Mouse (Mus musculus) liver, embryonic 15.5 days (tissue): ENCODE measurements at regions not wholly inside any gene's neighbourhood (a gene's known extent, or its start where the extent isn't known, plus 50 kb on each side); places are given as distances from the start of the nearest gene placed in this dataset.

Experiments
- ATAC-seq: fragments of 200-750 bp; cut with Nextera tagmentation; 2 replicates; pipeline ENCODE4 v1.8.0; 2017; ENCODE audit warnings: moderate number of reproducible peaks, mild to moderate bottlenecking, moderate library complexity; ENCODE audit not compliant: insufficient read depth
- H3K27ac ChIP-seq: fragments of 300-500 bp; sonication (generic); replicated peaks from 2 replicates; pipeline ENCODE4 v1.5.1; 2015; ENCODE audit warnings: mild to moderate bottlenecking, inconsistent platforms
- H3K27me3 ChIP-seq: fragments of 300-500 bp; sonication (generic); 2 replicates; pipeline ENCODE4 v1.6.1; 2015; ENCODE audit warnings: mild to moderate bottlenecking, inconsistent platforms
- H3K36me3 ChIP-seq: fragments of 300-500 bp; sonication (generic); replicated peaks from 2 replicates; pipeline ENCODE4 v1.6.1; 2015; ENCODE audit warnings: moderate library complexity, mild to moderate bottlenecking, inconsistent platforms
- H3K4me1 ChIP-seq: fragments of 300-500 bp; sonication (generic); replicated peaks from 2 replicates; pipeline ENCODE4 v1.6.1; 2015; ENCODE audit warnings: inconsistent platforms
- H3K4me2 ChIP-seq: fragments of 300-500 bp; sonication (generic); 2 replicates; pipeline ENCODE4 v1.6.1; 2015; ENCODE audit warnings: moderate library complexity, mild to moderate bottlenecking, inconsistent platforms
- H3K4me3 ChIP-seq: fragments of 300-500 bp; sonication (generic); replicated peaks from 2 replicates; pipeline ENCODE4 v1.5.1; 2015; ENCODE audit warnings: mild to moderate bottlenecking, inconsistent platforms
- H3K9ac ChIP-seq: fragments of 300-500 bp; sonication (generic); 2 replicates; pipeline ENCODE4 v1.6.1; 2015; ENCODE audit warnings: moderate library complexity, mild to moderate bottlenecking, inconsistent platforms
- H3K9me3 ChIP-seq: fragments of 300-500 bp; sonication (generic); replicated peaks from 2 replicates; pipeline ENCODE4 v1.6.1; 2016; ENCODE audit warnings: inconsistent platforms
- WGBS: fragments of 180-500 bp; shearing (Covaris S2); methylation state at CpG from one replicate; pipeline ENCODE4 v1.1.7; 2015; ENCODE audit warnings: mixed read lengths; ENCODE audit not compliant: insufficient replicate concordance; 5-methylcytosine and 5-hydroxymethylcytosine counted together

GRCm38 (mm10) chr12:110027976-110028375 lies 250.9 kb upstream of the Dio3 start:
- 62% methylated on average over 12 of the region's 12 CpGs for WGBS

GRCm38 (mm10) chr12:110028646-110029045 lies 250.2 kb upstream of the Dio3 start:
- Histone ChIP-seq H3K9ac (no peak overlapping the region), H3K4me2 (no peak overlapping the region), H3K27ac (0 out of 2 replicates have a peak overlapping the region, but pooled peaks have one; percentile 29), H3K36me3 (no peaks in the 10 kb centered on the region), H3K4me3 (no peak overlapping the region), H3K4me1 (0 out of 2 replicates have a peak, but pooled peaks cover 6% of the 10 kb centered on the region), H3K9me3 (no peaks in the 10 kb centered on the region), H3K27me3 (no peaks in the 10 kb centered on the region)
- 53% methylated on average over 9 of the region's 9 CpGs for WGBS
- no peak for ATAC-seq

More at GRCm38 (mm10) chr12:110027976-110028375, 250.9 kb upstream of the Dio3 start:
- Histone ChIP-seq H3K4me2 (no peak overlapping the region), H3K4me3 (no peak overlapping the region), H3K9me3 (no peaks in the 10 kb centered on the region), H3K4me1 (0 out of 2 replicates have a peak, but pooled peaks cover 6% of the 10 kb centered on the region), H3K27me3 (no peaks in the 10 kb centered on the region), H3K9ac (no peak overlapping the region), H3K36me3 (no peaks in the 10 kb centered on the region), H3K27ac (no peak overlapping the region)
- ATAC-seq = no peak

GRCm38 (mm10) chr12:110031326-110031725 lies 247.5 kb upstream of the Dio3 start:
- Histone ChIP-seq H3K9me3 (no peaks in the 10 kb centered on the region), H3K36me3 (no peaks in the 10 kb centered on the region), H3K4me1 (0 out of 2 replicates have a peak, but pooled peaks cover 6% of the 10 kb centered on the region), H3K4me3 (no peak overlapping the region), H3K9ac (no peak overlapping the region), H3K27me3 (no peaks in the 10 kb centered on the region), H3K27ac (no peak overlapping the region), H3K4me2 (no peak overlapping the region)
- no peak for ATAC-seq
- 43% methylated on average over 6 of the region's 6 CpGs for WGBS

GRCm38 (mm10) chr12:110035171-110035570 lies 243.7 kb upstream of the Dio3 start:
- Histone ChIP-seq H3K9ac (no peak overlapping the region), H3K9me3 (no peaks in the 10 kb centered on the region), H3K36me3 (no peaks in the 10 kb centered on the region), H3K4me1 (no peaks in the 10 kb centered on the region), H3K27me3 (no peaks in the 10 kb centered on the region), H3K4me2 (no peak overlapping the region), H3K27ac (no peak overlapping the region), H3K4me3 (no peak overlapping the region)
- no peak for ATAC-seq
- 45% methylated on average over 8 of the region's 8 CpGs for WGBS

- no peak overlapping the region for H3K4me2 ChIP-seq
- no peaks in the 10 kb centered on the region for H3K27me3 ChIP-seq
- H3K9me3 ChIP-seq = no peaks in the 10 kb centered on the region
- no peak overlapping the region for H3K4me3 ChIP-seq
- 45% methylated on average over 15 of the region's 15 CpGs for WGBS
- H3K9ac ChIP-seq = no peak overlapping the region
- no peaks in the 10 kb centered on the region for H3K4me1 ChIP-seq
- no peak for ATAC-seq
- no peaks in the 10 kb centered on the region for H3K36me3 ChIP-seq
- no peak overlapping the region for H3K27ac ChIP-seq
Measured at GRCm38 (mm10) chr12:110040682-110041081, 238.2 kb upstream of the Dio3 start.

- 37% methylated on average over 3 of the region's 3 CpGs for WGBS
- no peaks in the 10 kb centered on the region for H3K4me1 ChIP-seq
- H3K4me2 ChIP-seq = no peak overlapping the region
- no peak overlapping the region for H3K4me3 ChIP-seq
- H3K27me3 ChIP-seq = no peaks in the 10 kb centered on the region
- no peak overlapping the region for H3K9ac ChIP-seq
- no peaks in the 10 kb centered on the region for H3K36me3 ChIP-seq
- H3K9me3 ChIP-seq = no peaks in the 10 kb centered on the region
- H3K27ac ChIP-seq = no peak overlapping the region
- no peak for ATAC-seq
Measured at GRCm38 (mm10) chr12:110041782-110042181, 237.1 kb upstream of the Dio3 start.

GRCm38 (mm10) chr12:110044266-110044665 lies 234.6 kb upstream of the Dio3 start:
- Histone ChIP-seq H3K4me1 (no peaks in the 10 kb centered on the region), H3K4me3 (no peak overlapping the region), H3K27me3 (no peaks in the 10 kb centered on the region), H3K4me2 (no peak overlapping the region), H3K9ac (no peak overlapping the region), H3K9me3 (no peaks in the 10 kb centered on the region), H3K27ac (no peak overlapping the region), H3K36me3 (no peaks in the 10 kb centered on the region)
- WGBS = 49% methylated on average over 5 of the region's 5 CpGs
- no peak for ATAC-seq

GRCm38 (mm10) chr12:110044721-110045120 lies 234.1 kb upstream of the Dio3 start:
- Histone ChIP-seq H3K27me3 (no peaks in the 10 kb centered on the region), H3K4me2 (no peak overlapping the region), H3K4me1 (no peaks in the 10 kb centered on the region), H3K36me3 (no peaks in the 10 kb centered on the region), H3K27ac (no peak overlapping the region), H3K9ac (no peak overlapping the region), H3K9me3 (no peaks in the 10 kb centered on the region), H3K4me3 (no peak overlapping the region)
- ATAC-seq = no peak
- 73% methylated on average over 5 of the region's 5 CpGs for WGBS

GRCm38 (mm10) chr12:110045770-110046330 lies 233.0 kb upstream of the Dio3 start:
- Histone ChIP-seq H3K4me1 (no peaks in the 10 kb centered on the region), H3K27me3 (no peaks in the 10 kb centered on the region), H3K9ac (no peak overlapping the region), H3K4me3 (no peak overlapping the region), H3K36me3 (no peaks in the 10 kb centered on the region), H3K27ac (no peak overlapping the region), H3K9me3 (no peaks in the 10 kb centered on the region), H3K4me2 (no peak overlapping the region)
- no peak for ATAC-seq
- WGBS = 60% methylated on average over 17 of the region's 17 CpGs

- H3K27me3 ChIP-seq = no peaks in the 10 kb centered on the region
- H3K9me3 ChIP-seq = no peaks in the 10 kb centered on the region
- no peak overlapping the region for H3K27ac ChIP-seq
- no peaks in the 10 kb centered on the region for H3K4me1 ChIP-seq
- H3K36me3 ChIP-seq = no peaks in the 10 kb centered on the region
- no peak overlapping the region for H3K4me2 ChIP-seq
- no peak for ATAC-seq
- no peak overlapping the region for H3K9ac ChIP-seq
- 66% methylated on average over 9 of the region's 9 CpGs for WGBS
- no peak overlapping the region for H3K4me3 ChIP-seq
Measured at GRCm38 (mm10) chr12:110046613-110047012, 232.3 kb upstream of the Dio3 start.

GRCm38 (mm10) chr12:110047466-110048250 lies 231.2 kb upstream of the Dio3 start:
- Histone ChIP-seq H3K4me1 (no peaks in the 10 kb centered on the region), H3K9me3 (no peaks in the 10 kb centered on the region), H3K9ac (no peak overlapping the region), H3K36me3 (no peaks in the 10 kb centered on the region), H3K27me3 (no peaks in the 10 kb centered on the region), H3K27ac (no peak overlapping the region), H3K4me3 (no peak overlapping the region), H3K4me2 (no peak overlapping the region)
- no peak for ATAC-seq
- 51% methylated on average over 16 of the region's 16 CpGs for WGBS
